Mouse (Mus musculus) lung, embryonic 14.5 days (tissue): ENCODE measurements around the gene Rbm5. TPM values are rescaled to one million over a fixed set of nuclear protein-coding genes. Genes with fewer than 3 reads are reported as not detected.
A peak's percentile ranks its signal among the peaks of the same experiment; 100 is the strongest.

Experiments
- ATAC-seq: fragments of 200-750 bp; cut with Nextera tagmentation; 2 replicates; pipeline ENCODE4 v1.8.0; 2017; ENCODE audit warnings: mild to moderate bottlenecking, moderate TSS enrichment, moderate library complexity; ENCODE audit not compliant: insufficient read depth
- DNase-seq: peaks from one replicate; pipeline ENCODE4 v3.0.0-alpha.2; 2015
- H3K27ac ChIP-seq: fragments of 300-500 bp; sonication (generic); 2 replicates; pipeline ENCODE4 v1.5.1; 2014; ENCODE audit warnings: low read depth, mild to moderate bottlenecking, moderate library complexity
- H3K27me3 ChIP-seq: fragments of 300-500 bp; sonication (generic); 2 replicates; pipeline ENCODE4 v1.6.1; 2014; ENCODE audit warnings: low read length, control low read depth; ENCODE audit not compliant: insufficient read depth
- H3K36me3 ChIP-seq: fragments of 300-500 bp; sonication (generic); 2 replicates; pipeline ENCODE4 v1.6.1; 2014; ENCODE audit warnings: control low read depth; ENCODE audit not compliant: insufficient read depth
- H3K4me1 ChIP-seq: fragments of 300-500 bp; sonication (generic); 2 replicates; pipeline ENCODE4 v1.6.1; 2014; ENCODE audit warnings: antibody characterized with exemption, control low read depth; ENCODE audit not compliant: insufficient read depth
- H3K4me2 ChIP-seq: fragments of 300-500 bp; sonication (generic); 2 replicates; pipeline ENCODE4 v1.6.1; 2014; ENCODE audit warnings: mild to moderate bottlenecking
- H3K4me3 ChIP-seq: fragments of 300-500 bp; sonication (generic); 2 replicates; pipeline ENCODE4 v1.5.1; 2014; ENCODE audit warnings: low read depth, low read length
- H3K9ac ChIP-seq: fragments of 300-500 bp; sonication (generic); 2 replicates; pipeline ENCODE4 v1.6.1; 2014
- H3K9me3 ChIP-seq: fragments of 300-500 bp; sonication (generic); 2 replicates; pipeline ENCODE4 v1.6.1; 2016; ENCODE audit warnings: low read depth, low read length, control low read depth
- CTCF ChIP-seq: IDR thresholded peaks from 2 replicates; pipeline ENCODE4 v1.5.1; 2016; ENCODE audit warnings: antibody characterized with exemption, low read depth
- WGBS: fragments of 180-500 bp; shearing (Covaris S2); extraction: QIAGEN DNeasy Blood & Tissue Kit; methylation state at CpG from one replicate; pipeline ENCODE4 v1.1.7; 2014; 5-methylcytosine and 5-hydroxymethylcytosine counted together
- polyA plus RNA-seq: library from polyadenylated mRNA; unstranded; fragments of >200 nt; fragmentation: Nextera tagmentation; extraction: Ambion mirVana; gene quantifications from 2 replicates; pipeline ENCODE4 v1.2.1, GENCODE M21; 2014

Gene Rbm5
- 176 and 184 TPM in 2 replicates for polyA plus RNA-seq

DNA sequence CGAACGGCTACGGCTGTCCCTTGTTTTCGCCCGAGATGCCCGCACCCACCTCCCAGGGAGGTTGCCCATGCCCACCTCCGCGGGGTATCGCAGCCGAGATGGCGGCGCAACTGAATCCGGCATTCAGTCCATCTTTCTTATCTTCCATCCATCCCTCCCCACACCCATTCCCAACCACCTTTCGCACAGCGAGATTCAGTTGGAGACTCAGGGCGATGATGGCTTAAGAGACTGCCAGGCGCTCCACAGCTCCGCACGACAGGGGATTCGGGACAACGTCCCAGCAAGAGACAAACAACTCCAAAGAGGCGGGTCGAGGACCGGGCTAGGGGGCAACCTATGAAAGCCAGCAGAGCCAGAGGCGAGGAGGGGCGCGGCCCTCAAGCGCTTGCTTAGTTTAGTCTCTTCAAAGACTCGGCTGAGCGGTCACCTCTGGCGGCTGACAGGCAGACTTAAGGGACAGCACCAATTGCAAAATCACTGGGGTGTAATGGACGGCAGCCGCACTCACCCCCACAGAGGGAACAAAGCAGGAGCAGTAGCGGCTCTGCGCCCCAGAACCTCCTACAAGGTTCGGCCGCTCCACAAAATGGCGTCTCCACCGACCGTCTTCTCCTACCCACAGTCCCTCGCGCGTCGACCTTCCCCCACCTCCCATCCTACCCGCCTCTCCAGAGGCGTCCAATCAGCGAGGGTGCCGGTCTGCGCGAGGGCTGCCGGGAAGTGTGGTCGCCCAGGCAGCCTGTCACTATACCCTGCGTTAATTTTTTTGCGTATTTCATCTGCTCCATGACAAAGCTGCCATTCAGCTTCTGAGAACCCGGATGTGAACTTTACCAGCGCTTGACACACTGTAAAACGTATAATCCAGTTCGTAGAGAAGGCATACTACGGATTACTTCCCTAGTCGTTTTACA lies at the start of gene Rbm5:
Gene Rbm5, minus strand, starts transcription at position 623 of the 917 bp plus-strand sequence.
- ATAC-seq, result peak; percentile 100
- Histone ChIP-seq H3K4me1 (no peaks in the 10 kb centered on the region), H3K36me3 (peaks cover 66% of the 10 kb centered on the region)

DNA sequence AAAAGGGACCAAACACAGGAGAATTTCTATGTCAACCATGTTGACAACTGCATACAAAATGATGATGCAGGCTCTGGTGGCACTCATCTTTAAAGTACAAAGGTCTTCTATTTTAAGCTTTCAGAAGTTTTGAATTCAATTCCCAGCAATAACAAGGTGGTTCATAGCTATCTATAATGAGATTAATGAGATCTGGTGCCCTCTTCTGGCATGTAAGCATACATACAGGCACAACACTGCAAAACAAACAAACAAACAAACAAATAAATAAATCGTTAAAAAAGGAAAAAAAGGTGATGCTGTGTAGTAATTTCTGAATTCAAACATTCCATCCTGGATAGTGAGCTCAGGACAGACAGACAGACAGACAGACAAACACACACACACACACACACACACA lies 41.3 kb upstream of the Rbm5 start:
- no peak overlapping the region for H3K9ac ChIP-seq
- no peaks in the 10 kb centered on the region for H3K4me1 ChIP-seq
- H3K27ac ChIP-seq, result no peak overlapping the region
- TF ChIP-seq CTCF, result no peak
- H3K27me3 ChIP-seq, result no peaks in the 10 kb centered on the region
- no peak overlapping the region for H3K4me3 ChIP-seq
- 79% methylated on average over 1 of the region's 1 CpGs for WGBS
- H3K9me3 ChIP-seq, result no peaks in the 10 kb centered on the region
- ATAC-seq, result no peak
- no peak for DNase-seq
- H3K4me2 ChIP-seq, result no peak overlapping the region
- peaks cover 49% of the 10 kb centered on the region for H3K36me3 ChIP-seq

More for the DNA sequence above, at the start of gene Rbm5:
- H3K27me3 ChIP-seq, result no peaks in the 10 kb centered on the region
- peak within 1 kb of the TSS; percentile 90 for H3K27ac ChIP-seq
- H3K9ac ChIP-seq, result peak within 1 kb of the TSS; percentile 90
- H3K4me3 ChIP-seq, result peak within 1 kb of the TSS; percentile 68
- under 1% methylated on average over 60 of the region's 60 CpGs for WGBS
- no peak for TF ChIP-seq CTCF
- no peaks in the 10 kb centered on the region for H3K9me3 ChIP-seq
- DNase-seq, result peak; percentile 97
- peak within 1 kb of the TSS; percentile 74 for H3K4me2 ChIP-seq

DNA sequence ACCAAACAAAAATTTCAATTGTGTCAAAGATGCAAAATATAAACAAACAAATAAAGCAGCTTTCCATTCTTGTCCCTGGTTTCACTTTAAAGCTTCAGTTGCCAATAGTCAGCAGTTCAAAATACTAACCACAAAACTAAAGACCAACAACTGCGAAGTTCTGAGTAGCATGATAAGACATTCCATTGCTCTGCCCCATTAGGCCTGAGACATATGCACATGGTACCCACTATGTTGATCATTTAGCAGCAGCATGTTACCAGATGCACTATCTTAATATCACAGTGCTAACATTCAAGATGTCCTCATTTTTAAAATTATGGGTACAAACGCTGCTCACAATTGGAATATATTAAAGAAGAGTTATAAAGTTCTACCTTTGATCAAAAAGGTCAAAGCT lies 40.2 kb upstream of the Rbm5 start:
- no peak for TF ChIP-seq CTCF
- no peaks in the 10 kb centered on the region for H3K9me3 ChIP-seq
- ATAC-seq, result no peak
- no peak for DNase-seq
- H3K36me3 ChIP-seq, result peaks cover 48% of the 10 kb centered on the region
- 94% methylated on average over 2 of the region's 2 CpGs for WGBS
- no peak overlapping the region for H3K4me2 ChIP-seq
- no peak overlapping the region for H3K27ac ChIP-seq
- no peaks in the 10 kb centered on the region for H3K4me1 ChIP-seq
- no peak overlapping the region for H3K4me3 ChIP-seq
- H3K27me3 ChIP-seq, result no peaks in the 10 kb centered on the region
- no peak overlapping the region for H3K9ac ChIP-seq

DNA sequence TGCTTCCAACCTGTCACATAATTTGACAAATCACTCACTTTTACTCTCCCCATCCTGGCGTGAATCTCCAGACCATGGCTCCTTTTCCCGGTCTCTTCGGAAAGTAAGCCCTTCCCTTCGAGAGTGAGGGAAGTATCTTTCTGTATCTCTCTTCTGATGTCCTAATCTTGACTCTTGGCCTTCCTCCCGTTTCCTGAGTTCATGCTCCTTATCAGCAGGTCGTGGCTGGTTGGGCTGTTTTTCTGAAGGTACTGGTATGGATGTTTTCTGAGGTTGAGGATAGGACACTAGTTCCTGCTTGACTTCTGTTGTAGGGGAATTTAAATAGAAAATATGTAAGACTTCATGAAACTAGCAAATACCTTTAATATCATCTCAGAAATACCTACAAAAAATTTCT lies 20.9 kb upstream of the Rbm5 start:
- Histone ChIP-seq H3K9ac (no peak overlapping the region), H3K27me3 (no peaks in the 10 kb centered on the region), H3K36me3 (peaks cover 70% of the 10 kb centered on the region), H3K4me1 (no peaks in the 10 kb centered on the region), H3K9me3 (no peaks in the 10 kb centered on the region), H3K27ac (no peak overlapping the region), H3K4me3 (no peak overlapping the region), H3K4me2 (no peak overlapping the region)
- no peak for TF ChIP-seq CTCF
- 75% methylated on average over 6 of the region's 6 CpGs for WGBS
- ATAC-seq, result no peak
- no peak for DNase-seq

DNA sequence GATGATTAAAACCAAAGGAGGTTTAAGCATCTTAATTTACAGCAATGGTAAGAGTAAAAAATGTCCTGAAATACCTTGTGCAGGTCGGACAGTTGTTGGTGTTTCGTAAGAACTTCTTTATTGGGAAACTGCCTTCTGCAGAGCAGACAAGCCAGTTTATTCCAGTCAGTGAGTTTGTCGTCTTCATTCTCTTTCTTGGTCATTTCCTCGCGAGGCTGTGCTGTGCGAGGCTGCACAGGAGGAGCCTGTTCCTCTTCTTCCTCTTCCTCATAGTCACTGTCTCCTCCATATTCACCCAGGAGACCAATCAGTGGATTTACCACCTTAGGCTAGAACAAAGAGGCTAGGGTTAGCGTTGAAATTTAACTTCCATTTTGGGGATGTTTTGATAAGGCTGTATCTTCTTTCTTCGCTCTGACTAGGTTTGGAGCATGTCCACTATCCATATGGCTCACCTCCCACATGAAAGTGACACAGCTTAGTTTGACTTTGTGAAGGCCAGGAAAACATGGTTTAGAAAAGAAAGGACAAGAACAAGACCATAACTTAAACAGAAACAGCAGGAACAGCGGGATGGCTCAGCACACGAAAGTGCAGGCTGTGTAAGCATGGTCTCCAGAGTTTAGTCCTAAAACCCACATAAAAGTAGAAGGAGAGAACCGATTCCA lies 11.9 kb upstream of the Rbm5 start:
- 89% methylated on average over 11 of the region's 11 CpGs for WGBS
- Histone ChIP-seq H3K4me3 (no peak overlapping the region), H3K4me1 (no peaks in the 10 kb centered on the region), H3K4me2 (no peak overlapping the region), H3K9me3 (no peaks in the 10 kb centered on the region), H3K36me3 (peaks cover 90% of the 10 kb centered on the region), H3K27ac (no peak overlapping the region), H3K27me3 (no peaks in the 10 kb centered on the region), H3K9ac (no peak overlapping the region)
- no peak for DNase-seq
- ATAC-seq, result no peak
- no peak for TF ChIP-seq CTCF

DNA sequence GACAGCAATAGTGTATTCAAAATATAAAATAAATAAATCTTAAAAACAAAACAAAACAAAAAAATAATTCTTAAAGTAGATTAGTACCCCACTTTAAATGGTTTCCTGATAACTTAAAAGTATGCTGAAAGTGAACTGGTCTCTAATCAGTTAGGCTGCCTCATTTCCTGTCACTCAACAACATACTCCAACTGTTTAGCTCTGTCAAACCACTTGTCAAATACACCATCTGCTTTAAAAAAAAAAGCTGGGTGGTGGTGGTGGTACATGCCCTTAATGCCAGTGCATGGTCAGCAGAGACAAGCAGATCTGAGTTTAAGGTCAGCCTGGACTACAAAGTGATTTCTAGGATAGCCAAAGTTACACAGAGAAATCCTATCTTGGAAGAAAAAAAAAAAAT lies 6.0 kb upstream of the Rbm5 start:
- H3K4me2 ChIP-seq, result no peak overlapping the region
- no peaks in the 10 kb centered on the region for H3K9me3 ChIP-seq
- no peak for ATAC-seq
- peaks cover 83% of the 10 kb centered on the region for H3K36me3 ChIP-seq
- no peak overlapping the region for H3K27ac ChIP-seq
- no peak overlapping the region for H3K9ac ChIP-seq
- H3K4me3 ChIP-seq, result no peak overlapping the region
- H3K27me3 ChIP-seq, result no peaks in the 10 kb centered on the region
- DNase-seq, result no peak
- no peaks in the 10 kb centered on the region for H3K4me1 ChIP-seq
- TF ChIP-seq CTCF, result no peak

GRCm38 (mm10) chr9:107774411-107774810 lies 3.6 kb upstream of the Rbm5 start:
- H3K4me1 ChIP-seq, result no peaks in the 10 kb centered on the region
- H3K36me3 ChIP-seq, result peaks cover 60% of the 10 kb centered on the region
- H3K4me2 ChIP-seq, result no peak overlapping the region
- no peaks in the 10 kb centered on the region for H3K27me3 ChIP-seq
- DNase-seq, result no peak
- H3K9ac ChIP-seq, result no peak overlapping the region
- no peak for ATAC-seq
- 89% methylated on average over 3 of the region's 3 CpGs for WGBS
- no peaks in the 10 kb centered on the region for H3K9me3 ChIP-seq
- no peak overlapping the region for H3K4me3 ChIP-seq
- TF ChIP-seq CTCF, result no peak
- no peak overlapping the region for H3K27ac ChIP-seq
